Mouse (Mus musculus) neutrophil, adult 5-6 weeks (primary cell): Measurements from ENCODE around the gene Chrnb1. TPM values are rescaled to one million over a fixed set of nuclear protein-coding genes. Genes with fewer than 3 reads are reported as not detected.

Experiments
- ATAC-seq: fragments of 151-379, 151-347 bp; 2 replicates; pipeline ENCODE4 v1.8.0; 2017; ENCODE audit warnings: mild to moderate bottlenecking, moderate TSS enrichment; ENCODE audit not compliant: insufficient number of reproducible peaks, poor library complexity, low FRiP score, severe bottlenecking; ENCODE audit errors: extremely low read depth
- total RNA-seq: library from RNA; stranded (forward); fragments of 200-1000 nt; gene quantifications from 2 replicates; pipeline ENCODE4 v1.2.3, GENCODE M21; 2017

Gene Chrnb1
- 3.5 and 5.3 TPM in 2 replicates for total RNA-seq

DNA sequence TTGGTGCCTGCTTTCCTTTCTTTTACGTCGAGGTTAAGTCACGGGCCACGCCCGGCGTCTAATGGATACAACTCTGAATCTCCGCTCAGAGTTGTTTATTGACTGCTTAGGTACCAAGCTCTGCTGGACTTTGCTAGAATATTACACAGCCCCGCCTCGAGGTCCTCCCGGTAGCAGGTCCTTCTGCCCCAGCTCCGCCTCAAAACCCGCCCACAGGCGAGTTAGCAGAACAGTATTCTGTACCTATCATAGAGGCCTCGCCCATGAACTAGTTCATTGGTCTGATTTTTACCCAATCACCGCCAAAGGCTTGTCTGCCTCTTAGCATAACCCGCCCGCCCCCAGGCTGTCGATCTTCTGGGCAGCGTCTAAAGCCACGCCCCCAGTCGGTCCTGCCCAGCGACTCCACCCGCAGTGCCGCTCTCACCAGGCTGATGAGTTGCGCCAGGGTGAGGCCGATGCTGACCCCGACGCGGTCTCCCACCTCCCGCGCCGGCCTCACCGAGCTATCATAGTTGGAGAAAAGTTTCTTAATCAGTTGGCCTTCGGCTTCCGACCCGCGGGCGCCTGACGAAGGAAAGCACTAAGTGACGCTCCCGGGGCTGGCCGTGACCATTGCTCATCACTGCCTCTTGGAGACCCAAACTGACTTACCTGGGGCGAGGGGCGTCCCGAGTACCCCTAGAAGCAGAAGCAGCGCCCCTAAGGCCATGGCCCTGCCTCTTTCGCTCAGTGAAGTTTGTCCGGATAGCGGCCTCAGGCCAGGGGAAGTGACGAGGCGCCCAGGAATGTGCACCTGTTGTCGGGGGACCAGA, at the start of gene Chrnb1:
Chrnb1 (minus strand) TSS at position 776 of the 815 bp plus-strand sequence.
- peak; percentile 96 for ATAC-seq

DNA sequence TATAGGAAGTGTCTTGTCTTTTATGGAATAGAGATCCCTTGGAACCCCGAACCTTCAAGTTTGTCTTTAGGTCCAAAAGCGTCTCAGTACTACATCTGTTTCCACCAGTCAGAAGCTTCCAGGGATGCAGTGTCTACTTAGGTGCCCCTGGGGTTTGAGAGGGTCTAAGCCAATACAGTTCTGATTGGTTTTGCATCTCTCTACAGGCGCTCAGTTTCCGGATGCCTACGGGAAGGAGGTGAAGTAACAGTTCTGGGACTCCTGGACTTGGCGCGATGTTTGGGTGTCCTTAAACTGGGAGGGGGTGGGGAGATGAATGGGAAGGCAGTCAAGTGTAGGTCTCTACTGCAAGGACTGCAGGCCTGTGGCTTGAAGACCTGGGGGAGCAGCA, 43.0 kb upstream of the Chrnb1 start:
- no peak for ATAC-seq

DNA sequence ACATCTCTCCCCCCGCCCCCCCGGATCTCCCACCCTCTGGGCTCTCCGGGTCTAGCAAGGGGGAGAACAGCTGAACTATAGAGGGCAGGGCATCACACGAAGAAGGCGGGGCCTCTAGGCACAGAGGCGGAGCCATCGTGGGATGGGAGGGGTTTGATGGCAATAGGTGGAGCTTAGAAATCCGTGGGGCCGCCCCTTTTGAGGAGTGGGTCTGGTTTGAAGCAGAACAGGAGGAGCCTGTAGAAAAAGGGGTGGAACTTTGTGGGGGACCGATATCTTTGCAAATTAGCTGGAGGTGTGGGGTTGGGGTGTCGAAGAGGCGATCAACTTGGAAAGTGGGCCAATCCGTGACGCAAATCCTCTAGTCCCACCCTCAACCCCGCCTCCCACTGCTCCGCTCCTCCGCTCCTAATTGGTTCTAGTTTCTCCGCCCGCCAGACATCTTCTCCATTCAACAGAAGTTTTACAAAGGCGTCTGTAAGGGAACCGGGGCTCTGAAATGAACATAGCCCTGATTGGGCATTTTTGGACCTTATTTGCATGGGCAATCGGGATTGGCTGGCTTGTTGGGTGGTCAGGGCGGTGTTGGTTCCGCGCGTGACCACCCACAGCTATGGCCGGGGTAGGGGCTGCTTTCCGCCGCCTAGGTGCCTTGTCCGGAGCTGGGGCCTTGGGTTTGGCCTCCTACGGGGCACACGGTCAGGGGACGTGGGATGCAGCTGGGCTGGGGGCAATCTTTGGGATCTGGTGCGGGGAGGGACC, 42.4 kb upstream of the Chrnb1 start, which contains the start of gene Tmem256:
Tmem256 (plus strand) TSS at position 563 of the 762 bp plus-strand sequence.
- peak; percentile 83 for ATAC-seq

- ATAC-seq = no peak
Measured at GRCm38 (mm10) chr11:69837604-69837951, 41.8 kb upstream of the Chrnb1 start, which contains the start of gene Nlgn2. Gene Nlgn2, minus strand, starts transcription at chr11:69837784.

DNA sequence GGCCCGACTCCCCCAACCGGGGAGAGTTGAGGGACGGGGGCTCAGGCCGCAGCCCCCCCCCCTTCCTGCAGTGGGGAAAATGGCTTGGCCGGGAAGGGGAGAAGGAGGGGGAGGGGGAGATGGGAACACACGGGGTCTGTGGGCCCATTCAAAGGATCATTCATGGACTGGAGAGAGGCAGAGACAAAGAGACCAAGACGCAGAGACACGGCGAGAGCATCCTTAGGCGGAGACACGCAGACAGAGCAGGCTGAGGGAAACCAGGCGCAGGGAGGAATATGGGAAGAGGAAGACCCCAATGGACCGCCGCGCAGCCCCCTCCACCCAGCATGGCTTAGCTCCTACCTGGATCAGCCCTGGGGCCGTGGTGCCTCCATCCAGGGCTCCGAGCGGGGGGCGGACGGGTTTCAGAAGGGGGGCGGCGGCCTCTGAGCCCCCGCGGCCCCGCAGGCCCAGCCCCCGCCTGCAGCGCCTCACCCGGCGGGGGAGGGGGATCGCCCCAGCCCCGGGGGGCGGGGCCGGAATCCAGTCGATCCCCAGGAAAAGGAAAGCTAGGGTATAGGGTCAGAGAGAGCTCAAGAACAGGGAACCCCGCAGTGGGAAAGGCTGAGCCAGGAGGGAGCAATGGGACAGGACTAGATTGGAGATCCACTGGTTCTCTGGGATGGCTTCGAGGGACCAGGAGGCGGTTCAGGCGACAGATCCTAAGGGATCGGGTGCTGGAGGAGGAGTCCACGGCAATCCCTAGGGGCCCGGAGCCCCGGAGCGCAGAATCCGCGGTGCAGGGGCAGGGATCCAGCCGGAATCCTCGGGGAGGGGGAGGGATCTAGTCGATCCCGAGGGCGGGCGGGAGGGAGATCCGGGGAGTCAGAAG, 41.2 kb upstream of the Chrnb1 start:
- no peak for ATAC-seq

- no peak for ATAC-seq
Measured at GRCm38 (mm10) chr11:69835966-69836335, 40.2 kb upstream of the Chrnb1 start.

GRCm38 (mm10) chr11:69835326-69835965, 39.7 kb upstream of the Chrnb1 start:
- no peak for ATAC-seq

- no peak for ATAC-seq
Measured at GRCm38 (mm10) chr11:69834001-69834549, 38.3 kb upstream of the Chrnb1 start.

DNA sequence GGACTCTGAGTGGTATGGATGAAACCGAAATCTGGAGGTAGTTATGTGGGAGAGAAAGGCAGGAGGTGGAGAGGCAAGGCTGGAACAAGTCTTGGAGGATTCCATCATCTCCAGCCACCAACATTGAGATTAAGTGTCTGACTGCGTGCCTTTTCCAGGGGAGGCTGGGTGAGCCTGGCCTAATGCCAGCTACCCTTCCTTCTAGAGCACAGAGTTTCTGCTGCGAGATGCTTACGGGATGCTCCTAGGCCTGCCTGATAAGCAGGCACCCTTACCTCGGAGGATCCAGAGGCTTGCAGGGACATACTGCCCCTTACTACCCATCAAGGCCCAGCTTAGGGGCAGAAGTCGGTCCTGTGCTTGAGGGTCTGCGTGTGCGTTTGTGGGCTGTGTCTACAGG, 37.8 kb upstream of the Chrnb1 start:
- no peak for ATAC-seq

DNA sequence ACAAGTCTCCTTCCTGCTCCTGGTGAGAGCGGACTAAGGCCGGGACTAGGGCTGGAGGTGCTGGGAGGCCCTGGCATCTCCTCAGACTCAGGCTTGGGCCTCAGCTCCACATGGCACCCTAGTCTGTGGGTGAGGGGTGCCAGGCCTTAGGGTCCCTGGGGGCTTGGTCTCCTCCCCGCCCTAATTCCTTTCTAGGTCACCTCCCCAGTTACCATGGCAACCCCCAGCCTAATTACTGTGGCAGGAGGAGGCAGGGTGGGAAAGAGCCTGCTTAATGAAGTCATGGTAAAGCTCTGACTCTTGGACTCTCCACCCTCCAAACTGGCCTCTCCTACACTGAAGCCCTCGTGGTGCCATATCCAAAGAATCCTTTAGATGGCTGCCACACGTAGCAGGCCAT, 33.1 kb upstream of the Chrnb1 start:
- no peak for ATAC-seq

GRCm38 (mm10) chr11:69823456-69823855, 27.7 kb upstream of the Chrnb1 start:
- ATAC-seq = no peak

DNA sequence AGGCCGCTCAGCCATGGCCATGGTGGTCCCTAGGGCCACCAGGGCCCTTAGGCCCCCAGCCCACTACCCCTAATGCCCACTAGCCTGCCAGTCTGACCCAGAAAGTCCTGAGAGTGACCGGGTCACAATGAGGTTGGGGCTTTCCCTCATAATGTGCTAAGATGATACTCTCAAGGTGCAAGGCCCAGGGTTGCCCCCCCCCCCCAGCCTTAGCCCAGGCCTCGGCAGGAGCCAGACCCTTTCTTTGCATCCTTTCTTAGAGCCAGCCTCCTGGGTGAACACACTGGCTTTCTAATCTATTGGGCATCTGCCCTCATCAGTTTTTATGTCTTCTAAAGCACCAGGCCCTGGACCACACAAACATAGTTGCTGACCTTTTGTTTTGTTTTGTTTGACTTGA, 26.3 kb upstream of the Chrnb1 start, which contains the start of gene Spem1:
Spem1 (minus strand) TSS at position 101 of the 400 bp plus-strand sequence.
- ATAC-seq = no peak

GRCm38 (mm10) chr11:69818871-69819270, 23.1 kb upstream of the Chrnb1 start:
- no peak for ATAC-seq

DNA sequence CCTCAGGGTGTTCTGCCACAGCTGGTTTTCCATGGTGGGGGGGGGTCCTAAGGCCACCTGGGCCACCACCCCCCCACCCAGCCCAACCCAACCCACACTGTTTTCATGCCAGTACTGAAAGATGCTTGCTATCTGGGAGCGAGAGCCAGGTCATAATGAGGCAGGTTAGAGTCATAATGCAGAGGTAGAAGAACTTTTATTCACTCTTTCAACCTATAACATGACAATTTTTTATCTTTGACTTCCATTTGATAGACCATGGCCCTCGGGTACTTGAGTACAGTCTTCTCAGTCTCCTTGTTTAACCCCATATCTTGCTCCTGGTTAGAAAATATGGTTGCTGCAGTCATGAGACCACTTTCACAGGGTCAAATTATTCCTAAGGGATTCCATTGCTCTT, 22.6 kb upstream of the Chrnb1 start, which contains the start of gene Spem2:
Spem2 (minus strand) TSS at position 101 of the 400 bp plus-strand sequence.
- ATAC-seq = no peak

DNA sequence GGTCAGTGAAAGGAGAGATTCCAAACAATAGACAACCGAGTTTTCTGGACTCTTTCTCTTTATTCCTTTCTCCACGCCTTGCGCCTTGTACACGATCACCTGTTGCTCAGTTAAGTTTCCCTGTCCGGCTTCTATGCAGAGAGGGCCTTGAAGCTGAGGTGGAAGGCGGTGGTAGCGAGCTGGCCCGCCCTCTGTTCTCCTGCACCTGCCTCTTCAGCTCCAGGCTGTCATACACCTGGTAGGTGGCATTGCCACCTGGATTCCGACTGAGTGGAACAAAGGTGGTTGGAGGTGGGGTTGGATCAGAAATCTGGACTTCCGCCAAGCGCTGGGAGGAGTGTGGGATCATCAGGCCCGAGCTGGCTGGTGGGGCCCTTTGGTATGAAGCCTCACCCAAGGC, 20.8 kb upstream of the Chrnb1 start:
- no peak for ATAC-seq

DNA sequence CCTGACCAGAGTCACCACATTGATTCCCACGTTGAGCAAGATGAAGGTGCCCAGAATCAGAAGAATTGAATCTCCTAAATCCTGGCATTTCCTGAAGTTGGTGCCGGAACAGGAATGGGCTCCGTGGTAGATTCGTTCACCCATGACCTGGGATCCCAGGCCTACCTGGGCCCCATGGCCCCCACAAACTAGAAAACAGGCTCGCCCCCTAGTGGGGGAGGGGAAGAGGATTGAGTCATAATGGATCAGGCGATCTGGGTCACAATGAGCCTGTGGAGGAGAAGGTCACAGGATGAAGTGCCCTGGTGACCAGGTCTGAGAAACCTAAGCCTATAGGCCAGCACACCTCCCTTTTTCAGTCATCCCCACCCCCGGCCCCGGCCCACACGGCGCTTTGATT, 19.4 kb upstream of the Chrnb1 start, which contains the start of gene Gm39566:
Gm39566 (minus strand) TSS at position 144 of the 400 bp plus-strand sequence.
- ATAC-seq = no peak

- ATAC-seq = no peak
Measured at GRCm38 (mm10) chr11:69810280-69810679, 14.5 kb upstream of the Chrnb1 start.

DNA sequence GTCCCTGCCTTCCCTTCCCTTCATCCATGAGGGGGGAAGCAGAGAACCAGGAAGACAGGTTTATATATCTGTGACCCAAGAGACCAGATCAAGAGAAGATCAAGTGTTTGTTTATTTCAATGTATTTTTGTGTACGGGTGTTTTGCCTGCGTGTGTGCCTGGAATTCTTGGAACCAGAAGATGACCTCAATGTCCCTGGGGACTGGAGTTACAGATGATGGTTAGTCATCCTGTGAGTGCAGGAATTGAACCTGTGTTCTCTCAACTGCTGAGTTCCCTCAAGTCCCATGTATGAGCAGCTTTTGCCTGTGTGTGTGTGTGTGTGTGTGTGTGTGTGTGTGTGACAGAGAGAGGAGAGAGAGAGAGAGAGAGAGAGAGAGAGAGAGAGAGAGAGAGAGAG, 11.9 kb upstream of the Chrnb1 start:
- ATAC-seq = no peak
